Mouse (Mus musculus) G1E (cell line): Measurements from ENCODE around the gene Htra2. TPM values are rescaled to one million over a fixed set of nuclear protein-coding genes. Genes with fewer than 3 reads are reported as not detected.

Experiments
- ATAC-seq: 2 replicates; pipeline ENCODE4 v1.8.0; 2016; ENCODE audit warnings: mild to moderate bottlenecking; ENCODE audit not compliant: insufficient number of reproducible peaks, poor library complexity, low FRiP score, severe bottlenecking; ENCODE audit errors: extremely low read depth
- DNase-seq: peaks from one replicate; pipeline ENCODE4 v3.0.0; 2012; ENCODE audit warnings: low spot score
- H3K27me3 ChIP-seq: 2 replicates; pipeline ENCODE4 v1.6.1; 2012; ENCODE audit warnings: mild to moderate bottlenecking, low read length, inconsistent platforms; ENCODE audit not compliant: insufficient read depth
- H3K36me3 ChIP-seq: replicated peaks from 2 replicates; pipeline ENCODE3; 2012; ENCODE audit warnings: mild to moderate bottlenecking, inconsistent platforms
- H3K4me1 ChIP-seq: 2 replicates; pipeline ENCODE4 v1.6.1; 2012; ENCODE audit warnings: low read depth, low read length, inconsistent platforms, mixed read lengths; ENCODE audit not compliant: insufficient read depth
- H3K4me3 ChIP-seq: 2 replicates; pipeline ENCODE4 v1.5.1; 2012; ENCODE audit warnings: low read depth, mild to moderate bottlenecking, inconsistent platforms, low read length, moderate library complexity, mixed read lengths
- H3K9me3 ChIP-seq: replicated peaks from 2 replicates; pipeline ENCODE4 v1.6.1; 2012; ENCODE audit warnings: inconsistent platforms
- CTCF ChIP-seq: IDR thresholded peaks from 2 replicates; pipeline ENCODE4 v1.5.1; 2012; ENCODE audit warnings: low read depth, low read length, inconsistent platforms, mixed read lengths
- GATA1 ChIP-seq: IDR thresholded peaks from 2 replicates; pipeline ENCODE4 v1.6.1; 2012; ENCODE audit warnings: borderline replicate concordance, low read length, inconsistent platforms, mixed read lengths
- GATA2 ChIP-seq: IDR thresholded peaks from 2 replicates; pipeline ENCODE4 v1.6.1; 2012; ENCODE audit warnings: low read depth, low read length, inconsistent platforms, borderline replicate concordance
- POLR2AphosphoS5 ChIP-seq: IDR thresholded peaks from 2 replicates; pipeline ENCODE4 v1.6.1; 2012; ENCODE audit warnings: low read depth, low read length, inconsistent platforms; ENCODE audit not compliant: insufficient replicate concordance
- TAL1 ChIP-seq: conservative IDR thresholded peaks from 2 replicates; pipeline ENCODE4 v1.6.1; 2012; ENCODE audit warnings: low read depth, low read length, inconsistent platforms, mixed read lengths
- polyA plus RNA-seq: library from polyadenylated mRNA; stranded (reverse); fragments of >175 nt; gene quantifications from 2 replicates; pipeline ENCODE4 v1.2.3, GENCODE M21; 2012
- total RNA-seq, 2 experiments: library from RNA; stranded (forward) in 1 of 2; stranded (reverse) in 1 of 2; fragments of 200-1000 nt in 1 of 2; fragments of >200 nt in 1 of 2; fragmentation: Nextera tagmentation in 1 of 2; gene quantifications; 2 replicates each; pipeline ENCODE4 v1.2.3; 2014 to 2017

The Htra2 gene
- total and polyA plus RNA-seq, 3 experiments, result 35.6 to 36.7 (median 36.0) TPM

DNA sequence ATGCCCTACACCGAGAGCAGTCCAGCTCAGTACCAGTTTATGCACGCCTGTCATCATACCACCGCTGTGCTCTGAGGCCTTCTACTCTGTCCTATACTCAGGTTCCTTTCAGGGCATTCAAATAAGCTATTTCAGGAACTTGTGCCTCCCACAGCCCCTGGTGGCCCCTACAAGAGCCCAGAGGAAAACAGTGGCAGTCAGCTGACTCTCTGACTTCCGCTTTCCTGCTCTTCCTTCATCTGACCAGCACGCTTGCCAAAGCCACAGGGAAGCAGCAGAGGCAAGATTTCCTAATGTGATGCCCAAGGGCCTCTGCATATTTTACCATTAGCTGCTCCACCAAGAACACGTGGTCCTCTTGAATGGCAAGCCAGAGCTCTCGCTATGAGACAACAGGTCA is 50.2 kb downstream of the Htra2 start:
- TF ChIP-seq GATA2, result no peak
- no peak for TF ChIP-seq POLR2AphosphoS5
- no peak for TF ChIP-seq GATA1
- TF ChIP-seq CTCF, result no peak
- TF ChIP-seq TAL1, result no peak
- DNase-seq (peak; percentile 69), ATAC-seq (peak; percentile 81)
- no peaks in the 10 kb centered on the region for H3K27me3 ChIP-seq
- H3K9me3 ChIP-seq, result no peaks in the 10 kb centered on the region
- H3K4me3 ChIP-seq, result peak overlapping the region; percentile 37; the same call in 1 of the 2 replicates
- peaks cover 33% of the 10 kb centered on the region for H3K4me1 ChIP-seq
- H3K36me3 ChIP-seq, result no peaks in the 10 kb centered on the region

DNA sequence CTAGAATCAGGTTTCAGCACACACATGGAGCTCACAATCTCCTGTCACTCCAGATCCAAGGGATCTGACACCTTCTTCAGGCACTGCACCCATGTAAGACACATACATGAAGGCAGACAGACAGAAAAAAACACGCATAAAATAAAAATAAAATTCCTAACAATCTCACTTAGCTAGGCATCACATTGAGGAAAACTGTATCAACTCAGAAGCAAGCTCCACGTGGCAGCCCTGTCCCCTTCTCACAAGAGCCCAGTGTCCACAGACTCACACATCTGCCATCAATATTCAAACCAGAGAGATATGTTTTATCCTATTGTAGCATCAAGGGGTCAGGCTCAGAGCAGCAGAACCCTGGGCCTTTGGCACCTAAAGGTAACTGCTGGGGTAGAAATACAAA is 50.8 kb downstream of the Htra2 start:
- no peak for ATAC-seq

GRCm38 (mm10) chr6:83003850-83004249 is 51.2 kb downstream of the Htra2 start:
- Histone ChIP-seq H3K4me1 (peaks cover 34% of the 10 kb centered on the region), H3K9me3 (no peaks in the 10 kb centered on the region), H3K27me3 (no peaks in the 10 kb centered on the region), H3K4me3 (no peak overlapping the region), H3K36me3 (no peaks in the 10 kb centered on the region)
- no peak for TF ChIP-seq TAL1
- TF ChIP-seq GATA2, result no peak
- TF ChIP-seq CTCF, result no peak
- no peak for TF ChIP-seq POLR2AphosphoS5
- TF ChIP-seq GATA1, result no peak
- no peak for DNase-seq
- no peak for ATAC-seq

More for the DNA sequence above, 50.8 kb downstream of the Htra2 start:
- Histone ChIP-seq H3K9me3 (no peaks in the 10 kb centered on the region), H3K27me3 (no peaks in the 10 kb centered on the region), H3K4me3 (peak overlapping the region; percentile 37; the same call in 1 of the 2 replicates), H3K4me1 (peaks cover 33% of the 10 kb centered on the region), H3K36me3 (no peaks in the 10 kb centered on the region)
- DNase-seq, result no peak
- TF ChIP-seq CTCF (no peak), POLR2AphosphoS5 (no peak), GATA2 (no peak), TAL1 (no peak), GATA1 (no peak)

GRCm38 (mm10) chr6:83003082-83003481 is 52.0 kb downstream of the Htra2 start:
- Histone ChIP-seq H3K4me1 (peaks cover 36% of the 10 kb centered on the region), H3K9me3 (no peaks in the 10 kb centered on the region), H3K27me3 (no peaks in the 10 kb centered on the region), H3K4me3 (no peak overlapping the region), H3K36me3 (no peaks in the 10 kb centered on the region)
- TF ChIP-seq GATA1, result no peak
- no peak for TF ChIP-seq GATA2
- no peak for TF ChIP-seq TAL1
- TF ChIP-seq CTCF, result no peak
- TF ChIP-seq POLR2AphosphoS5, result no peak
- ATAC-seq (no peak), DNase-seq (no peak)

Other genes starting within 250 kb of the Htra2 start
- not detected in 2 replicates for gene Sema4f, start 115.5 kb downstream of the Htra2 start, total RNA-seq (2014; fragmentation: Nextera tagmentation)
- gene Sema4f, start 115.5 kb downstream of the Htra2 start, total RNA-seq (2017), result 0.11 TPM in 1 of 2 replicates, not detected in the other
- not detected in 2 replicates for gene Sema4f, start 115.5 kb downstream of the Htra2 start, polyA plus RNA-seq
- gene M1ap, start 108.4 kb downstream of the Htra2 start, total RNA-seq (2014; fragmentation: Nextera tagmentation), result 6.7 and 12.3 TPM in 2 replicates
- 3.3 and 3.5 TPM in 2 replicates for gene M1ap, start 108.4 kb downstream of the Htra2 start, total RNA-seq (2017)
- 7.4 and 8.2 TPM in 2 replicates for gene M1ap, start 108.4 kb downstream of the Htra2 start, polyA plus RNA-seq
- 5.1 and 7.8 TPM in 2 replicates for gene Dok1, start 21.8 kb downstream of the Htra2 start, total RNA-seq (2014; fragmentation: Nextera tagmentation)
- gene Dok1, start 21.8 kb downstream of the Htra2 start, total RNA-seq (2017), result 28.4 and 30.6 TPM in 2 replicates
- 78.1 and 82.5 TPM in 2 replicates for gene Dok1, start 21.8 kb downstream of the Htra2 start, polyA plus RNA-seq
- 0.75 and 0.87 TPM in 2 replicates for gene Loxl3, start 21.1 kb downstream of the Htra2 start, total RNA-seq (2014; fragmentation: Nextera tagmentation)
- gene Loxl3, start 21.1 kb downstream of the Htra2 start, total RNA-seq (2017), result 0.71 and 1.1 TPM in 2 replicates
- 0.12 and 0.32 TPM in 2 replicates for gene Loxl3, start 21.1 kb downstream of the Htra2 start, polyA plus RNA-seq
- gene Aup1, start 752 bp downstream of the Htra2 start, total RNA-seq (2014; fragmentation: Nextera tagmentation), result 409 and 454 TPM in 2 replicates
- 133 and 163 TPM in 2 replicates for gene Aup1, start 752 bp downstream of the Htra2 start, total RNA-seq (2017)
- gene Aup1, start 752 bp downstream of the Htra2 start, polyA plus RNA-seq, result 1,014 and 1,378 TPM in 2 replicates
- 23.5 and 28.7 TPM in 2 replicates for gene Dqx1, start 2.6 kb upstream of the Htra2 start, total RNA-seq (2014; fragmentation: Nextera tagmentation)
- 2.5 and 3.8 TPM in 2 replicates for gene Dqx1, start 2.6 kb upstream of the Htra2 start, total RNA-seq (2017)
- 1.4 and 2.3 TPM in 2 replicates for gene Dqx1, start 2.6 kb upstream of the Htra2 start, polyA plus RNA-seq
- gene Tlx2, start 15.0 kb upstream of the Htra2 start, total RNA-seq (2014; fragmentation: Nextera tagmentation), result not detected in 2 replicates
- gene Tlx2, start 15.0 kb upstream of the Htra2 start, total RNA-seq (2017), result not detected in 2 replicates
- gene Tlx2, start 15.0 kb upstream of the Htra2 start, polyA plus RNA-seq, result not detected in 2 replicates
- gene Pcgf1, start 22.6 kb upstream of the Htra2 start, total RNA-seq (2014; fragmentation: Nextera tagmentation), result 41.1 and 57.1 TPM in 2 replicates
- gene Pcgf1, start 22.6 kb upstream of the Htra2 start, total RNA-seq (2017), result 14.5 and 17.8 TPM in 2 replicates
- 8.7 and 10.8 TPM in 2 replicates for gene Pcgf1, start 22.6 kb upstream of the Htra2 start, polyA plus RNA-seq
- gene Lbx2, start 31.1 kb upstream of the Htra2 start, total RNA-seq (2014; fragmentation: Nextera tagmentation), result not detected in 2 replicates
- gene Lbx2, start 31.1 kb upstream of the Htra2 start, total RNA-seq (2017), result not detected in 2 replicates
- 0.15 and 0.19 TPM in 2 replicates for gene Lbx2, start 31.1 kb upstream of the Htra2 start, polyA plus RNA-seq
- 1.0 and 3.4 TPM in 2 replicates for gene Ccdc142, start 46.3 kb upstream of the Htra2 start, total RNA-seq (2014; fragmentation: Nextera tagmentation)
- 4.2 and 4.4 TPM in 2 replicates for gene Ccdc142, start 46.3 kb upstream of the Htra2 start, total RNA-seq (2017)
- 5.5 and 6.3 TPM in 2 replicates for gene Ccdc142, start 46.3 kb upstream of the Htra2 start, polyA plus RNA-seq
- 2.6 and 2.9 TPM in 2 replicates for gene Gm42688, start 46.3 kb upstream of the Htra2 start, total RNA-seq (2014; fragmentation: Nextera tagmentation)
- gene Gm42688, start 46.3 kb upstream of the Htra2 start, total RNA-seq (2017), result 3.9 and 4.3 TPM in 2 replicates
- 2.5 and 3.4 TPM in 2 replicates for gene Gm42688, start 46.3 kb upstream of the Htra2 start, polyA plus RNA-seq
- 17.5 and 22.1 TPM in 2 replicates for gene Mrpl53, start 53.8 kb upstream of the Htra2 start, total RNA-seq (2014; fragmentation: Nextera tagmentation)
- 28.5 and 32.5 TPM in 2 replicates for gene Mrpl53, start 53.8 kb upstream of the Htra2 start, total RNA-seq (2017)
- 43.2 and 51.2 TPM in 2 replicates for gene Mrpl53, start 53.8 kb upstream of the Htra2 start, polyA plus RNA-seq
- 26.5 and 28.3 TPM in 2 replicates for gene Mogs, start 60.2 kb upstream of the Htra2 start, total RNA-seq (2014; fragmentation: Nextera tagmentation)
- gene Mogs, start 60.2 kb upstream of the Htra2 start, total RNA-seq (2017), result 44.6 and 47.7 TPM in 2 replicates
- gene Mogs, start 60.2 kb upstream of the Htra2 start, polyA plus RNA-seq, result 104 and 116 TPM in 2 replicates
- 30.8 and 49.1 TPM in 2 replicates for gene Wbp1, start 66.3 kb upstream of the Htra2 start, total RNA-seq (2014; fragmentation: Nextera tagmentation)
- 94.7 and 104 TPM in 2 replicates for gene Wbp1, start 66.3 kb upstream of the Htra2 start, total RNA-seq (2017)
- 32.3 and 47.9 TPM in 2 replicates for gene Wbp1, start 66.3 kb upstream of the Htra2 start, polyA plus RNA-seq
- gene Ino80b, start 70.2 kb upstream of the Htra2 start, total RNA-seq (2014; fragmentation: Nextera tagmentation), result 19.7 and 20.5 TPM in 2 replicates
- 21.1 and 27.1 TPM in 2 replicates for gene Ino80b, start 70.2 kb upstream of the Htra2 start, total RNA-seq (2017)
- 121 and 171 TPM in 2 replicates for gene Ino80b, start 70.2 kb upstream of the Htra2 start, polyA plus RNA-seq
- gene Rtkn, start 80.2 kb upstream of the Htra2 start, total RNA-seq (2014; fragmentation: Nextera tagmentation), result 6.8 and 7.6 TPM in 2 replicates
- 4.0 and 4.9 TPM in 2 replicates for gene Rtkn, start 80.2 kb upstream of the Htra2 start, total RNA-seq (2017)
- gene Rtkn, start 80.2 kb upstream of the Htra2 start, polyA plus RNA-seq, result 34.2 and 48.4 TPM in 2 replicates
- gene Wdr54, start 101.1 kb upstream of the Htra2 start, total RNA-seq (2014; fragmentation: Nextera tagmentation), result not detected in 2 replicates
- gene Wdr54, start 101.1 kb upstream of the Htra2 start, total RNA-seq (2017), result 0.27 TPM in 1 of 2 replicates, not detected in the other
- gene Wdr54, start 101.1 kb upstream of the Htra2 start, polyA plus RNA-seq, result not detected in 2 replicates
- not detected in 2 replicates for gene 1700003E16Rik, start 101.1 kb upstream of the Htra2 start, total RNA-seq (2014; fragmentation: Nextera tagmentation)
- 0.12 and 0.16 TPM in 2 replicates for gene 1700003E16Rik, start 101.1 kb upstream of the Htra2 start, total RNA-seq (2017)
- gene 1700003E16Rik, start 101.1 kb upstream of the Htra2 start, polyA plus RNA-seq, result not detected in 2 replicates
- gene Dctn1, start 110.6 kb upstream of the Htra2 start, total RNA-seq (2014; fragmentation: Nextera tagmentation), result 83.0 and 86.3 TPM in 2 replicates
- gene Dctn1, start 110.6 kb upstream of the Htra2 start, total RNA-seq (2017), result 31.0 and 51.6 TPM in 2 replicates
- gene Dctn1, start 110.6 kb upstream of the Htra2 start, polyA plus RNA-seq, result 243 and 444 TPM in 2 replicates
- gene Slc4a5, start 164.6 kb upstream of the Htra2 start, total RNA-seq (2014; fragmentation: Nextera tagmentation), result not detected in 2 replicates
- gene Slc4a5, start 164.6 kb upstream of the Htra2 start, total RNA-seq (2017), result 0.05 TPM in 1 of 2 replicates, not detected in the other
- gene Slc4a5, start 164.6 kb upstream of the Htra2 start, polyA plus RNA-seq, result not detected in 2 replicates